Mouse (Mus musculus) erythroid progenitor cell, adult 5-6 weeks (primary cell): ENCODE measurements around the gene Tle4. TPM values are rescaled to one million over a fixed set of nuclear protein-coding genes. Genes with fewer than 3 reads are reported as not detected.

Experiments
- ATAC-seq: replicated peaks from 2 replicates; pipeline ENCODE4 v1.8.0; 2016; ENCODE audit warnings: moderate number of reproducible peaks, mild to moderate bottlenecking, moderate TSS enrichment, inconsistent platforms; ENCODE audit not compliant: poor library complexity, low FRiP score, severe bottlenecking
- total RNA-seq, 2 experiments: library from RNA; stranded (forward) in 1 of 2; stranded (reverse) in 1 of 2; fragments of 150-400 nt in 1 of 2; fragments of 186-747, 209-891 nt in 1 of 2; gene quantifications; 2 replicates each; pipeline versions ENCODE4 v1.2.3 to v1.2.4; 2015 to 2017; ENCODE audit warnings: low replicate concordance in 2 of 2

The Tle4 gene
- total RNA-seq, 2 experiments from 2014 or later: 11.0 to 22.6 TPM

DNA sequence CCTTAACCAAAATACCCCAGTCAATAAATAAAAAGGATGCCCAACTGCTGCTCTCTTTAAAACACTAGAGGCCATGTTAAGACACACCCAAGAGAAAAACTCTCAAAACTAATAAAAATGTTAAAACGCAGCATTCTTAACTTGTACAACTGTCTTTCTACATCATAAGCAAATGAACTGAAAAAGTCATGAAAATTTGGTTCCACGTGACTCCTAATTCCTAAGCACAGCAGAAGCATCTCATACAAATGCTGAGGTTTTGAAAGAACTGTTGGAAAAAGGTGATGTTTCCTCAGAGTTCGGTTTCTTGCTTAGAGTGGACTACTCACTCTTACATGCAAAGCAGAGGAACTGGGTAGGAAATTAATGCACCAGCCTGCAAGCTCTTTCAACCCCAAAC, 3.3 kb downstream of the Tle4 start:
- ATAC-seq: no peak

DNA sequence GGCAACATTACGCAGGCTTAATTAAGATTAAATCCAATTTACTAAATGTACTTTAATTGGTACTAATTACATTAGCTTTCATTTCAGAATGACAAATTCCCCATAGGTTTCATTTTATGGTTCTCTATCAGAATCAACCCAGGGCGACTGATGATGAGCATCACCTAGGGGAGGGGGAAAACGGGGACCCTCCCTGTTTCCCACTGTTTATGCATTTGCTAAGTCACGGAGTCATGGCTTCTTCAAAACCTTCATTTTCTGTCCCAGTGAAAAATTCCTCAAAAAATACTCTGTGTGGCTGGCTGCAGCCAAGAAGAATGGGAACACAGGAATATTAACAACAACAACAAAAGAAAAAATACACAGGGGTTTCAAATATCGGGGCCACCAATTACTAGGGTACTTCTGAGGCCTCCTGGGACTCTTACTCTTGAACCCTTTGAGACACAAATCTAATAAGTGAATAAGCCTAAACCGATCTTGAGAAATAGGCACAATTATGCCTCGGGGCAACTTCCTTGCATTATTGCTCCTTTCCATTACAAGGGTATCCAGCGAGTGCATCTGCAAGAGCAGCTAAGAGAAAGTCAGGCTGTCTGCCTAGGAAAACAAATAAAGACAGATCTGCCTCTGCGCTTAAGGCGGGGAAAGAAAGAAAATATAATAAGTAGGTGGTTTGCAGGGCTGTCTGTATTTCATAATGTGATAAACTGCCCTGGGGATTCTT, 5.9 kb downstream of the Tle4 start:
- no peak for ATAC-seq

DNA sequence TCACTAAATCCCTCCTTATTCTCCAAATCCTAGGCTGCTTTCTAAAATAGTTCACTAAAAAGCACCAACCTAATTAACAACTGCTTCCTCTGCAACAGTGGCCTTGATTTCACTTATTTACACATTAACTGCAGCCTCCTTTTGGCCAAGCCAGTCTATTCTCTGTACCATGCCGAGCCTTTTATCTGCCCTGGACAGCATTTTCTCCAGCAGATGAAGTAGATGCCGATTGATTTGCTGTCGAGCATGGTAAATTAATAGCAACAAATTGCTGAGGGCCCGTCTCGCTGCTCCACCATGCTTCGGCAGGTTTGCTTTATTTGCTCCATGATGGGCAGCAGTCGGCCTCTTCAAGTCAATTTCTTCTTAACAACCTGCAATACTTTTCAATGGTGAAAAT, 7.7 kb downstream of the Tle4 start:
- no peak for ATAC-seq

DNA sequence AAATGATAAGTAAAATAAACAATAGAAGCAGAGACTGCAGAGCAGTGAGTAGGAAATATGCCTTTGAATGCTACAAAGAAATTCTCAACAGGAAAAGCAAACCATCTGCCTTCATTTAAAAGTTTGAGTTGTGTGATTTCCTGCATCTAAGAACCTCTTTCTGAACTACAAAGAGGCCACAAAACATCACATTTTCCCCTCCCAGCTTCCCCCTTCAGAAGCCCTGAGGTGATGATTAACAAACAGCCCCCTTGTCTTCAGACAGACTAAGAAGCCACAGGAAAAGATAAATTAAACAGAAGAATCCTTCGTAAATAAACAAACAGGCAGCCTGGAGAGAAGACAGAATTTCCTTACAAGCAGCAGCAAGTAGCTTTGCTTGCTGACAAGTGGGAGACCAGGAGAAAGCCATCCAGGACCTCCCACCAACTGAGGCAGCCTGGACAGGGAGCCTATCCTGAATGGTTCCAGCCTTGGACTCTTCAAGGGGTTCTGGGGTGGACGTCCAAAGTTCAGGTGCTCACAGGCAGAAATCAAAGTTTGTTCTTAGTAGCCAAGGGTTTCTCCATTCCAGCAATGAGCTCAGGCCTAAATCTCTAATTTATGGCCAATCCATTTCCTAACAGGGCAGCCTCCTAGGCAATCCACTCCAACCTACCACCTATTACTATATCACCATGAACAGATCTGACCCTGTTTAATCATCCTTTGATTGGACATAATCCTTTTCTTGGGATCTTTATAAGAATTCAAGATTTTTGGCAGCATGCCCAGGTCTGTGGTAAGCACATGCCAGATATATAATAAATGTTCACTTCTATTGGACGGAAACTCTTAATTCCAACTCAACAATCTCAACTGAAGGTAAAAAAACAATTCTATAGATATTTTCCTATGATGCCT, 9.4 kb downstream of the Tle4 start:
- no peak for ATAC-seq

- ATAC-seq: no peak
Observed at GRCm38 (mm10) chr19:14586171-14586570, 11.7 kb downstream of the Tle4 start.

GRCm38 (mm10) chr19:14585731-14586130, 12.1 kb downstream of the Tle4 start:
- no peak for ATAC-seq

- ATAC-seq: no peak
Observed at GRCm38 (mm10) chr19:14585235-14585634, 12.6 kb downstream of the Tle4 start.

- no peak for ATAC-seq
Observed at GRCm38 (mm10) chr19:14578698-14579097, 19.2 kb downstream of the Tle4 start.

GRCm38 (mm10) chr19:14578016-14578415, 19.8 kb downstream of the Tle4 start:
- 0 out of 2 replicates have a peak, but pooled peaks have one; percentile 39 for ATAC-seq

- ATAC-seq: no peak
Observed at GRCm38 (mm10) chr19:14576311-14576710, 21.5 kb downstream of the Tle4 start.

DNA sequence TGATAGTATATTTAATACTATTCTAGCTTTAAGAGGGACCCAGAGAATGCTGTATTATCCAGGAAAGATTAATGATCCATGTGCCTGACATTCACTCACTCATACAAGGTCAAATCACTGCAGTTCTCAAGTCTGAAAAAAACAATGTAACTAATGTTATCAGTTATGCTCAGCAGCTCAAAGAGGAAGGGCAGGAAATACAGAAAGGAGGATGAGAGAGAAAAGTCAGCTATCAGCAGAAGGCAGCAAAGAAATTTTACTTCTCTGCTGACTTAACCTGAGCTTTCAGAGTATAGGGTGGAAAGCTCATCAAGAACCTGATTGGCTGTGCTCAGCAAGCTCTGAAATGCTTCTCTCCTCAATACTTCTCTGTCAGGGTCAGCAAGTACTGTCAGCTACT, 29.0 kb downstream of the Tle4 start:
- ATAC-seq: no peak

- no peak for ATAC-seq
Observed at GRCm38 (mm10) chr19:14567081-14567480, 30.8 kb downstream of the Tle4 start.

DNA sequence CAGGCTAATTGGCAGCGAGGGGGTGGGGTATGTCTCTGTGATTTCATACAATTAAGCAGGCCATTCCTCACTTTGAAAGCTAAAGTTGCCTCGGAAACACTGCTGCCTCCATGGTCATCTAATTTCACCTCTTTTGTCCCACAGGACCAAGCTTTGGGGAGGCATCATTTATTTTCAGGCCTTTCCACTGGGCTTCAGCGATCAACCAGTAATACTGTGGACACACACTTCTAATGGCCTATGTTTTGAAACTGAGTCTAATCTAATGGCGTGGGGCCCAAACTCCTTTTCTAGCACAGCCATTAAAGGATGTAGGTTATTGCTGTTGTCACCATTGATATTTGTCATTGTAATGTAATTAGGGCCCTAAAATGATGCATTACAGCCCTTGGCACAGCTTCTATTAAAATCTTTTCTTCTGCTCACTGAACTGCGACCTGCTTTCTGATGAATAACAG, 31.3 kb downstream of the Tle4 start:
- no peak for ATAC-seq

DNA sequence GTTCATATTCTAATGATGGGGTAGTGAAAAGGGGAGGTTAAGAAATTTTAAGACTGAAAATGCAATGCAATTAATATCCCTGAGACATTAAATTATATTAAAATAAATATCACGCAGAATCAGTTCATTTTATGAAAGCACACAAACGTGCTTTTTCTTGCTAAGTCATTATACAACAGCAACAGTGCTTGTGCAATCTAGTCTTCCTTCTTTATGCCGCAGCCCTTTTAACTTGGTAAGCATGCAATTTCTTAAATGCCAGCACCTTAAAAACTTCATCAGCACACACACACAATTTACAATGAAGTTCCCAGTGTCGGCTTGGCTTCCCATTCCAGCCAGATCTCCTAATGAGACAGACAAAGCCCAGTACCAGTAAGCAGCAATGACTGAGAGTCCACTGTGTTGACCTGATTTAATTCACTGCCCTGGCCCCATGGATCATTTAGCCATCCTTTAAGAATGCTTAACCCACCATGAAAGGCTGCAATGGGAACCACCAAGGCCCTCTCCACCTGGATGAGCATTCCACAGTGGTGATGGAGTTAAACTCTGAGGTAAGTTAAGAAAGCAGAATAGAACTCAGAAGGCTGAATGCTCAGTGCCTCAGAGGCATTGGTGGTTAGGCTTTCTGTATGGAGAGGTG, 32.3 kb downstream of the Tle4 start:
- ATAC-seq: no peak

DNA sequence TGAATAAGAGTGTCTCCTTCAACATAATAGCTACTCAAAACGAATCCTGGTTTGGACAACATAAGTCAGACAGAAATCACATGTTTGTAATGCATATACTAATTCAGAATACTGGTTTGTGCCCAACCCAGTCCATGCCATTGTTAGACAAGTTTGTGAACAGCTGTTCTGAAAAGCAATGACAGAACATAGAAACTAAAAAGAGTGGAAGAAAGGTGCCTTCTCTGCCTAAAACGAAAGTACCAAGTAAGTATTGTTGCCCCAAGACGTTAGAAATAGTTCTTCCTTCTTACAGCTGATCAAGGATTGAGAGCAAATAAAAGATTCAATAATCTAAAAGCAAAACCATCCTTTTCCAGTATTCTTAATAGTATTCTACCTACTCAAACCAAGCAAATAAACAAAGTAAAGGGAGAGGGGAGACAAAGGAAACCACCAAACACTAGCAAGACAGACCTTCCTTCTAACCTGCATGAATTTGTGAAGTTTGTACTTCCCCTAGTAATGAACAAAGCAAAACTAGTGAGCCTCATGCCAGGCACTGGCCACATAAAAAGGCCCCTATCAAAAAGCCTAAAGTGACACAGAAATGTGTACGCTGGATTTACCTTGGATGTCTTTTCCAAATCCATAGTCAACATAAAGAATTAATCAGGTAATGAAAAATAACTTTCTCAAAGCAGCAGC, 34.4 kb downstream of the Tle4 start:
- ATAC-seq: no peak

DNA sequence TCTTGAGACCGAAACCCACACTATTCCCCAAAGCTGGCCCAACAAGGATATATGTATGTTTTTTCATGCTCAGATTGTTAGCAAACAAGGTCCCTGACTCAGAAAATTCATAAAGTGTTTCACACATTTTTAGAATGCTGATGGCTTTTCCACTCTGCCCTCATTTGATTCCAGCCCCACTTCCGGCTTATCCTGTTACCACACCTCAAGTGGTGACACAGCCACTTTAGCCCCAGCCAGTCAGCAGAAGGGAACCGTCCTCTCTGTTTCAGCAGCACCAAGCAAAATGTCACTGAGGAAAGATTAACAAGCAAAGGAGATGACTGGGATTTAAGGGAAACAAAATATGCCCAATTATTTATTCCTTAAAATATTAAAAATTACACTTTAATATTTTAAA, 50.0 kb downstream of the Tle4 start:
- ATAC-seq: no peak

DNA sequence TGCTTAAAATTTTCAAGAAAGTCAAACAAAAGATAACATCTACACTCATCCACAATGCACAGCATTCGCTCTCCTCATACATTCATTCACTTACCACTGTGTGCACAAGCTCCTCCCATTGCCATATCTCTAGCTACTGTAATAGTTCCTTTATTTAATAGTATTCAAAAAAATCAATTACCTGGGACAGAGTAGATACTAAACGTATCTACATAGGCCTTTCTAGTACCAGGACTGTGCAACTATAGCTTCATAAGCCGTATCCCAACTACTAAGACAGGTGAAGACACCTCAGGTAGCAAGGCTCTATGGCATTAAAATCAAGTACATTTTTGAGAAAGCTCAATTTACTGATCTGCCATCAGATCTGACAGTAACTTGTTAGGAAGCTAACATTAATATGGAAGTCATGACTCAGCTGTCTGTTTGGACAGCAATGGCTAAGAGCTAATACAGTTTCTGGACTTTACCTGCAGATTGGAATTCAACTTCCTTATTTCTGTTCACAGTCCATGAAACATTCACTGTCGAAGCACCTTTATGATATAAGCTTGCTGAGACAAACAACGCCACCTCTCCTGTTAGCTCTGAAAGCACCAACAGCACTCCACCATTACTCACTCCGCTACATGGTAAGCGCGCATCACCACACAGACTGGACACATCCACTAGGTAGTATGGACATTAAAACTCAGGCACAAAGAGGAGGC, 50.6 kb downstream of the Tle4 start:
- no peak for ATAC-seq

DNA sequence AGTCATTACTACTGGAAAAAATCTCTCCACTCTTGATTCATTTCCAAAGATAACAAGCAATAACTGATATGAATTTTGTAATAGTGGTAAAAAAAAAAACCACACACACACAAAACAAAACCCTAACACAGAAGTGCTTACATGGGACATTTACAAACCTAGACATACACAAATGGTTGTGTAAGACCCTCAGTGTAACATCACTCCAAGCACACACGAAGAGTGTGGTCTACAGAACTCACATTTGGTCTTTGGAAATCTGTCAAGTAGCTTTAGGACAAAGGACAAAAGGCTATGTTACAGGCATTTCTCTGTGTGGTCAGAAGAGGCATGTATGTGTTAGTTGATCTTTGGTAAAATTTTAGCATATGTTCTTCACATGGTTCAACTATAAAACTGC, 52.4 kb downstream of the Tle4 start:
- ATAC-seq: no peak

DNA sequence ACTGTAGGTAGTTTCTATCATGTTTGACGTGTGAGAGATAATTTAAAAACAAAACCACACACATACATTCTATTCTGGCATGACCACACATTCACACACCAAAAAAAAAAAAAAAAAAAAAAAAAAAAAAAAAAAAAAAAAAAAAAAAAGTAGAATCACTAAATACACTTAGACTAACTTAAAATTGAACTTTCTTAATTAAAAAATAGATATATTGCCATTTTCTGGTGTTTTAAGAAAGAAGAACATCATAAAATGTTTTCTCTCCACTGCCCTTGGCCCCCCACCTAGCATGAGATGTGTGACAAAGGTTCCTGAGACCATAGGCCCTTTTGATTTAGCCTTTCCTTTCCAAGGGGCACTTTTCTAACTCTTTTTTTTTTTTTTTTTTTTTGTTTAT, 54.5 kb downstream of the Tle4 start:
- no peak for ATAC-seq
